Mouse (Mus musculus) megakaryocyte-erythroid progenitor cell, adult 5-6 weeks (primary cell): ENCODE data around the gene Siglece. TPM values are rescaled to one million over a fixed set of nuclear protein-coding genes. Genes with fewer than 3 reads are reported as not detected.
A peak's percentile ranks its signal among the peaks of the same experiment; 100 is the strongest.

Experiments
- ATAC-seq: replicated peaks from 2 replicates; pipeline ENCODE4 v1.8.0; 2016; ENCODE audit warnings: mild to moderate bottlenecking, inconsistent platforms; ENCODE audit not compliant: severe bottlenecking, poor library complexity, low FRiP score, low TSS enrichment
- total RNA-seq, 2 experiments: library from RNA; stranded (forward) in 1 of 2; stranded (reverse) in 1 of 2; fragments of 200-1000, 215-1000 nt in 1 of 2; fragments of >200 nt in 1 of 2; fragmentation: Nextera tagmentation in 1 of 2; gene quantifications; 2 replicates each; pipeline ENCODE4 v1.2.3; 2014 to 2017

Siglece gene
- total RNA-seq, 2 experiments from 2014 or later = 2.2 TPM; not detected in 1

DNA sequence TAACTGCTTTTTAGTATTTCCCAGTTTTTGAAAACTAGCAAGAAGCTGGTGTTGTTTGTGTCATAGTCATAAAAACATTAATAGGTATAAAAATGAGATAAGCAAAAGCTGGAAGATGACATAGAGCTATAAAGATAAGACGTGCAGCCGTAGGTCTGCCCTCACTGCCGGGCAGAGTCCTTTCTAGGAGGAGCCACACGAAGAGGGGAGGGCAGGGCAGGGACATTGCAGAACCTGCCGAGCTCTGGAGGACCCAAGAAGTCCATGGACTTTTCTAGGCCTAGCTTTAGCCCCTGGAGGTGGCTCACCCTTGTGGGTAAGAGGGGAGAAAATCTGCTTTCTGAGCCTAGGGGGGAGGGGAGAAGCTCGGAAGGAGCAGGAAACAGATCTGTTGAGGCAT is 25.5 kb downstream of the Siglece start, which contains the start of gene Ceacam18:
Ceacam18 (plus strand) TSS at position 208 of the 400 bp plus-strand sequence.
- no peak for ATAC-seq

DNA sequence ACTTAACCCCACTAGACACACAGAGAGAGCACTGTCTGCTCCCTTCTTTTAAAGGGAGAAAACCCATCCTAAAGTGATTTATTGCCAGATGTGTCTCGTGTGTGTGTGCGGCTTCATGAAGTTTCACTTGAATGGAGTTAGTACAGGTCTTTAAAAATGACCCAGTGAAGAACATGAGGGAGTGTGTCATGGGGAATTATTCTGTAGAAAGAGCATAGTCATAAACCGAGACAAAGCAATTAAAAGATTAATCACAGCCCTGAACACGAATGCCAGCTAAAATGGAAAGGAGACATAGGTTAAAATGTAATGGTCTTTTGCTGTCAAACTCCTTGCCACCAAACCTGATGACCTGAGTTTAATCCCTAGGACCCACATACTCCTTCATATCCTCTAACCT is 26.0 kb downstream of the Siglece start:
- ATAC-seq = no peak

DNA sequence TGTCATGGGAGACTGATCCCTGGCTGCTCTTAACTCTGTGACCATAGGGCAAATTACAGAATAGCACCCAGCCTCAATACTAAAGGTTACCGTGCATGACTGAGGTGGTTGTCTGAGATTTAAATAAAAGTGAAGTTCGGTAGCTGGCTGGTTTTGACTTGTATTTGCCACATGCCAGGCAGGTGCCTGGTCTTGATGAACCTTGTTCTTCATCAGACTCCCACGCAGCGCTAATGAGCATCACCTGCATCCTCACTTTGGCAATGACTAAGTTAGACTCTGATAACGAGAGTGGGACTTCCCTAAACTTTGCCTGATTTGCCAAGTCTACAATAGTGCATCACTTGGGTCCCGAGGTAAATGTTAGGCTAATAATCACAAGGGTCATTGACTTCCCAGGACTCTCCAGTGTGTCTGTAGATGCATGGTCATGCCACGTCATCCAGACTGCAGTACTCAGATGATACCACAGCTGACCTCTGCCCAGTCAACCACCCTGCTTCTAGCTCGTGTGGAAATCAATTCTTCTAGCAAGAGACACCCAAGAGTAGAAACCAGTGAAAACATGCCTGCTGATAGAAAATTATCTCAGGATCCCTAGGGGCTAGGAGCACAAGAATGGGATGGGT is 34.1 kb downstream of the Siglece start:
- no peak for ATAC-seq

DNA sequence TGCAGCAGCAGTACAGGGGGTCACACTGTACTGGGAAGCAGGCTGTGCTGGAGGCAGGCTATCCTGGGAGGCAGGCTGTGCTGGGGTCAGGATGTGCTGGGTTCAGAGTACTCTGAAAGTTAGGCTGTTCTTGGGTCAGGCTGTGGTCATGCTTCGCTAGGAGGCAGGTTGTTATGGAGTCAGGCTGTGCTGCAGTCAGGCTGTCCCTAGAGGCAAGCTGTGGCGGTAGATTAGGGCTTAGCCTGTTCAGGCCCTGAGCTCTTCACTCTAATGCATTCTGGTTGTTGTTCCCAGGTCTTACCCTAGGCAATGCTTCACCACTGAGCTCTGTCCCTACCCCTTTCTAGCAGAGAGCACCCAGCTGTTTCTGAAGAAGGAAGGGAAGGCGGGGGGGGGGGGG is 34.9 kb downstream of the Siglece start:
- no peak for ATAC-seq

DNA sequence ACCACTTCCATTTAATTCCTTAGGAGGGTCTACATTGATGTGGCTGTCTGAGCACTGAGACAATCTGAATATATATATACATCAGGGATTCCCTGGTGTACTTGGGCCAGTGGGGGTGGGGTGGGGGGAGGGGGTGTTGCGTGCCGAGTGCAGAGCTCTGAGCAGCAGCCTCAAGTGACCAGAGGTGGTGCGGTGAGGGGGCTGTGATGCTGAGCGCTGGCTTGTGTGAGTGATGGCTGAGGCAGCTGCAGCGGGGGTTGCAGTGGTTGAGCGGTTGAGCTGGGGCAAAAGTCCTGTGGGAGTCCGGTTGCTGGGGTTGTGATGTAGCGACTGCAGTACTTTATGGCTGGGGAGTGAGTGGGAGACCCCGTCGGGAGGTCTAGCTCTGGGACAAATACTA is 36.1 kb downstream of the Siglece start:
- no peak for ATAC-seq

DNA sequence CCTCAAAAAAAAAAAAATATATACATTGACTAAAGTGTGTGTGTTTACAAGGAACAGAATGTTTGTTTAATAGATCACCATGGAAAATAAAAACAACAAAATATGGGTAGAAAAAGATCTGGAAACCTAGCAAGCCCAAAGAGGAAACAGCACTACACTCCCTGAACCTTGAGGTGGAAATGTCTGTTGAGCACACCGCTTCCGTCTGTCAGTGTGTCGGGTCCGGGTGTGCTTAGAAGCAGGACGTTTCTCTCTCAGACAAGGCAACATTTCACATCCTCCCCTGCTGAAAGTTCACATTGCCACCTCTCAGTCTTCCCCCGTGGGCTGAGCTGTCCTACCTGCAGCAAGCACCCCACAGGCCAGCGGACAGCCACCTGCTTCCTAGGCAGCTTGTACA is 37.0 kb downstream of the Siglece start:
- ATAC-seq = no peak

DNA sequence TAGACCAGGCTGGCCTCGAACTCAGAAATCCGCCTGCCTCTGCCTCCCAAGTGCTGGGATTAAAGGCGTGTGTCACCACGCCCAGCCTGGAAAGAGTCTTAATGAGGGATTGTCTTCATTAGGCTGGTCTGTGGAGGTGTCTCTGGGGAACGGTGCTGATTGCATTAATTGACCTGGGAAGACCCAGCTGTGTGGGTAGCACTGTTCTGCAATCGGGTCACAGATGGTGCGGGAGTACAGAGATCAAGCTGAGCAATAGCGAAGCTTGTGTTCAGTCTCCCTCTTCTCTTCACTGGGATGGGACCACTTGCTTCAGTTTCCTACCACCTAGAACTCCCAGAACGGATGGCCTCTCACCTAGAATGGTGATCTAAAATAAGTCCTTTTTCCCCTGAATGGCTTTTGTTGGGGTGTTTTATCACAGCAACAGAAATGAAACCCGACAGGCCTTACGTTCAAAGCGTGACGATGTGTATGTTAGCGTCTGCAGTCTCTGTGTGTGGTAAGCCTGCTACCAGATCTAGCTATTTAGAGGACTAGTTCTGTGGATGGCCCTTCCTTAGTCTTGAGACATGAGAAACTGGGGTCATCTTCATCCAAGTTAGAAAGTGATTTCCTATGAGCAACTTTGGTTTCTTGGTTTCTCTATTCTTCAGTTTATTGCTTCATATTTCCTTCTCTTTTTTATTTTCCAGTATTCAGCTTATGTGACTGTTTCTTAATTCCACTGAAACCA is 46.0 kb downstream of the Siglece start:
- ATAC-seq = no peak

DNA sequence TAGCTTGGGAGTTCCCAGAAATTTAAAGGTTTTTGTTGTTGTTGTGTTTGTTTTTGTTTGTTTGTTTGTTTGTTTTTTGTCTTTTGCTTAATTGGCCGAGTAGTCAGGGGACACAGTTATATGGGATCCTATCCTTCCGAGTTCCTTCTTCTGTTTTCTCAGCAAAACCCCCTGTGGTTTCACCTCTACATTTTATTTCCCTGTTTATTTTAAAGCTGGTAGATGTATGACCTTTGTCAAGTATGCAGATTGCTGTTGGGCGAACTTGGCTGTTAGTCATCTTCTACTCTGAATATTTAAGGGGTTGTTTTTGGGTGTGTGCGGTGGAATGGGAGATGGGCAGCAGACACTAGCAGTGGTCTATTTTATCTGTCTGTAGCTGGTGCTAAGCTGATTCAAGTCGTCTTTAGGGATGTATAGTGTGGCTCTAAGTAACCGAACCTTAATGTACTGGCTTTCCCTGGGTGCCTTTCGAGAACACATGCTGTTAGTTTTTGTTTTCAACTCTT is 51.6 kb downstream of the Siglece start:
- ATAC-seq = no peak

DNA sequence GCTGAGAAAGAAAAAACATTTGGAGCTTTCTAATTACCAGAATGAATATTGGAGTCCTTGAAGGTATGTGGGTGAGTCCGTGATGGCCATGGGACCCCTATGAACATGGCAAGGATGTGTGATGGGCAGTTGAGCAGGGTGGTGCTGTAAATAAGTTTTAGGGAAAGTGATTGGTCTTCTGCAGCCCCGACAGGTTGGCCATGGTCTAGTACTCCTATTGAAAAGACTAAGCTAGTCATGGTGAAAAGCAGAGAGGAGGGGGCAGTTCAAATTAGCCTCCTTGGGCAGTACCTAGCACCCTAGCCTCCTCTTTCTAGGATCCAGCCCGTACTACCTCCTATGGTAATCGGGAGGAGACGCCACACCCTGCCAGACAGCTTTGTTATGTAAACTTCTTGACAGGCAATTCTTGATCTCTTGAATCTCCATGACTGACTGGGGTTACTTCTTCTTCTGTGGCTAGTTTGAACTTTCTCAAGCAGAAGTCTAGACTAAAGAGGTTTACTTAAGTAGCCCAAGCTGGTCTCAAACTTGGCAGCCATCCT is 52.1 kb downstream of the Siglece start:
- no peak for ATAC-seq

DNA sequence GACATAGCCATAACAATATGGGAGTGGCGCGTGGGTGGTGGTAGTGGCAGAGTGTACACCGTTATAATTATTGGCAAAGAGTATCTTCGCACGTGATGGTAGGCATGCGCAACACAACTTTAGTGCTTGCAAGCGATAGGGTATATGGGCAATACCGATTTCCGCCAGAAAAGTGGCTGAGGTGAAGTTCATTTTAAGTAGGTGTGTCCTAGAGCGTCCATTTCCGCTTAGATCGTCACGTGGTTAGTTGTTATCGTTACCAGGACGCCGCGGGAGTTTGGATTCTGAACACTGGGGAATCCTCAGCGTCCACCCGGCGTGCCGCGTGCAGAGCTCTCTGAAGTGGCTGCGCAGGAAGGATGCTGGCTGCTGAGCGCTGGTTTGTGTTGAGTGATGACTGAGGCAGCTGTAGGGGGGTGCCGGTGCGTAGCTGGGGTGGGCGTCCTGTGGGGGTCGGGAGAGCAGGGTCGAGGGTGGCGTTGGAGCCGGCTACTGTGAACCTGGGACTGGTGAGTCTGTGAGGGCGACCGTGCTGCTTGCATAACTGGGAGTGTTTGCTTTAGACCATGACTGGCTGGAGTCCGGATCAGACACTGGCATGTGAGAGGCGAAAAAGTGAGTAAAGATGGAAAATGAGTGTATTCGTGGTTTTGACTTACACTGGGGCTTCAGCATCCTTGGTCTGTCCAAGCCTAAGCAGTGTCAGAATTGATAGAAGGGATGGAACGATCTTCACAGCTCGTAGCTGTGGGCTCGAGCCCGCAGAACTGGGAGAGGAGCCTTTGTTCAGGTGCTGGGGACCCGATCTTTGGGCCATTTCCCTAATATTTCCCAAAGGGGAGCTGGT is 52.8 kb downstream of the Siglece start, which contains the start of gene Zfp819:
Zfp819 (plus strand) TSS at position 274 of the 847 bp plus-strand sequence.
- peak; percentile 44 for ATAC-seq

DNA sequence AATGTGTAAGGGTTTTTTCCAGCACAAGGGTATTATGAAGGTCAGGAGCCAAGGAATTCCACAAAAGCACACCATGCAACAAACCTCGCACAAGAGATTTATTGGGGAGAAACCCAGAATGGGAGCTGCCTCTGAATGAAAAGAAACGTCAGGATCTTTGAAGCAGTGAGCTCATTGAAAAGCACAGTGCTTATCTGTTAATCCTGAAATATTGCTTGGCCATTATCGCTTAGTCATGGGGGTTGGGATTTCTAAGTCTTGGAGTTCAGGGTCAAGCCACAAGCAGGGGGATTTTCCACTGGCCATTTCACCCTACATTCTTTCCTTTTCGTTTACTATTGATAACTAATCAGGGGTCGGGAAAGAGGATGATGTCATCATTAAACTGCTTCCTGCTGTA is 58.1 kb downstream of the Siglece start:
- ATAC-seq = no peak

Other genes with a start within 250 kb of the Siglece start
- 2.1 TPM in 1 of 2 replicates, not detected in the other for gene Lim2, start 232.5 kb downstream of the Siglece start, total RNA-seq (2014; fragmentation: Nextera tagmentation)
- gene Lim2, start 232.5 kb downstream of the Siglece start, total RNA-seq (2017) = not detected in 2 replicates
- gene Nkg7, start 223.1 kb downstream of the Siglece start, total RNA-seq (2014; fragmentation: Nextera tagmentation) = 49.9 and 86.7 TPM in 2 replicates
- 41.8 and 53.8 TPM in 2 replicates for gene Nkg7, start 223.1 kb downstream of the Siglece start, total RNA-seq (2017)
- gene Cldnd2, start 219.4 kb downstream of the Siglece start, total RNA-seq (2014; fragmentation: Nextera tagmentation) = not detected in 2 replicates
- gene Cldnd2, start 219.4 kb downstream of the Siglece start, total RNA-seq (2017) = not detected in 2 replicates
- gene Etfb, start 216.1 kb downstream of the Siglece start, total RNA-seq (2014; fragmentation: Nextera tagmentation) = 212 and 237 TPM in 2 replicates
- gene Etfb, start 216.1 kb downstream of the Siglece start, total RNA-seq (2017) = 396 and 426 TPM in 2 replicates
- not detected in 2 replicates for gene Gm45233, start 216.0 kb downstream of the Siglece start, total RNA-seq (2014; fragmentation: Nextera tagmentation)
- 4.2 TPM in 1 of 2 replicates, not detected in the other for gene Gm45233, start 216.0 kb downstream of the Siglece start, total RNA-seq (2017)
- gene Vsig10l, start 197.0 kb downstream of the Siglece start, total RNA-seq (2014; fragmentation: Nextera tagmentation) = 2.3 and 2.9 TPM in 2 replicates
- gene Vsig10l, start 197.0 kb downstream of the Siglece start, total RNA-seq (2017) = 3.0 and 8.9 TPM in 2 replicates
- gene Iglon5, start 170.1 kb downstream of the Siglece start, total RNA-seq (2014; fragmentation: Nextera tagmentation) = not detected in 2 replicates
- gene Iglon5, start 170.1 kb downstream of the Siglece start, total RNA-seq (2017) = not detected in 2 replicates
- not detected in 2 replicates for gene 4931406B18Rik, start 154.2 kb downstream of the Siglece start, total RNA-seq (2014; fragmentation: Nextera tagmentation)
- gene 4931406B18Rik, start 154.2 kb downstream of the Siglece start, total RNA-seq (2017) = not detected in 2 replicates
- 1.9 and 3.5 TPM in 2 replicates for gene Cd33, start 115.7 kb downstream of the Siglece start, total RNA-seq (2014; fragmentation: Nextera tagmentation)
- gene Cd33, start 115.7 kb downstream of the Siglece start, total RNA-seq (2017) = 0.19 and 0.42 TPM in 2 replicates
- 1.0 and 1.2 TPM in 2 replicates for gene Zfp658, start 97.9 kb downstream of the Siglece start, total RNA-seq (2014; fragmentation: Nextera tagmentation)
- gene Zfp658, start 97.9 kb downstream of the Siglece start, total RNA-seq (2017) = 0.09 and 0.11 TPM in 2 replicates
- 5.0 and 5.5 TPM in 2 replicates for gene Zfp719, start 80.6 kb downstream of the Siglece start, total RNA-seq (2014; fragmentation: Nextera tagmentation)
- 4.2 and 4.5 TPM in 2 replicates for gene Zfp719, start 80.6 kb downstream of the Siglece start, total RNA-seq (2017)
- gene Zfp819, start 53.0 kb downstream of the Siglece start, total RNA-seq (2014; fragmentation: Nextera tagmentation) = not detected in 2 replicates
- gene Zfp819, start 53.0 kb downstream of the Siglece start, total RNA-seq (2017) = not detected in 2 replicates
- not detected in 2 replicates for gene Ceacam18, start 25.5 kb downstream of the Siglece start, total RNA-seq (2014; fragmentation: Nextera tagmentation)
- gene Ceacam18, start 25.5 kb downstream of the Siglece start, total RNA-seq (2017) = not detected in 2 replicates
- 8.6 and 13.2 TPM in 2 replicates for gene Ctu1, start 11.9 kb upstream of the Siglece start, total RNA-seq (2014; fragmentation: Nextera tagmentation)
- 5.3 and 8.8 TPM in 2 replicates for gene Ctu1, start 11.9 kb upstream of the Siglece start, total RNA-seq (2017)
- gene Klk14, start 30.3 kb upstream of the Siglece start, total RNA-seq (2014; fragmentation: Nextera tagmentation) = not detected in 2 replicates
- not detected in 2 replicates for gene Klk14, start 30.3 kb upstream of the Siglece start, total RNA-seq (2017)
- gene Klk13, start 52.4 kb upstream of the Siglece start, total RNA-seq (2014; fragmentation: Nextera tagmentation) = not detected in 2 replicates
- gene Klk13, start 52.4 kb upstream of the Siglece start, total RNA-seq (2017) = not detected in 2 replicates
- not detected in 2 replicates for gene Klk12, start 108.7 kb upstream of the Siglece start, total RNA-seq (2014; fragmentation: Nextera tagmentation)
- gene Klk12, start 108.7 kb upstream of the Siglece start, total RNA-seq (2017) = not detected in 2 replicates
- gene Klk11, start 114.4 kb upstream of the Siglece start, total RNA-seq (2014; fragmentation: Nextera tagmentation) = not detected in 2 replicates
- gene Klk11, start 114.4 kb upstream of the Siglece start, total RNA-seq (2017) = not detected in 2 replicates
- gene Klk10, start 120.9 kb upstream of the Siglece start, total RNA-seq (2014; fragmentation: Nextera tagmentation) = not detected in 2 replicates
- gene Klk10, start 120.9 kb upstream of the Siglece start, total RNA-seq (2017) = not detected in 2 replicates
- gene Klk9, start 131.7 kb upstream of the Siglece start, total RNA-seq (2014; fragmentation: Nextera tagmentation) = not detected in 2 replicates
- gene Klk9, start 131.7 kb upstream of the Siglece start, total RNA-seq (2017) = not detected in 2 replicates
- 4.7 and 9.3 TPM in 2 replicates for gene Klk8, start 137.4 kb upstream of the Siglece start, total RNA-seq (2014; fragmentation: Nextera tagmentation)
- gene Klk8, start 137.4 kb upstream of the Siglece start, total RNA-seq (2017) = 2.4 and 6.9 TPM in 2 replicates
- not detected in 2 replicates for gene Klk7, start 151.1 kb upstream of the Siglece start, total RNA-seq (2014; fragmentation: Nextera tagmentation)
- gene Klk7, start 151.1 kb upstream of the Siglece start, total RNA-seq (2017) = not detected in 2 replicates
- gene Klk6, start 164.3 kb upstream of the Siglece start, total RNA-seq (2014; fragmentation: Nextera tagmentation) = not detected in 2 replicates
- gene Klk6, start 164.3 kb upstream of the Siglece start, total RNA-seq (2017) = not detected in 2 replicates
- not detected in 2 replicates for gene Klk5, start 181.8 kb upstream of the Siglece start, total RNA-seq (2014; fragmentation: Nextera tagmentation)
- not detected in 2 replicates for gene Klk5, start 181.8 kb upstream of the Siglece start, total RNA-seq (2017)
- gene Klk4, start 221.0 kb upstream of the Siglece start, total RNA-seq (2014; fragmentation: Nextera tagmentation) = not detected in 2 replicates
- not detected in 2 replicates for gene Klk4, start 221.0 kb upstream of the Siglece start, total RNA-seq (2017)